Mouse (Mus musculus) adrenal gland, adult 18-20 months (tissue): ENCODE measurements around the gene Ttc37. TPM values are rescaled to one million over a fixed set of nuclear protein-coding genes. Genes with fewer than 3 reads are reported as not detected.

Source experiments
- DNase-seq, 2 experiments: peaks; one replicate each; pipeline ENCODE4 v3.0.0; 2021 to 2022; ENCODE audit warnings: low spot score in 2 of 2
- total RNA-seq, 2 experiments: library from RNA; stranded (reverse); gene quantifications; 1 replicate in 1 of 2; 2 replicates in 1 of 2; pipeline ENCODE4 v1.2.3; 2021

Ttc37 gene
- total RNA-seq, 2 experiments from 2014 or later: 19.7 to 25.7 TPM

- DNase-seq: peak; percentile 40 to 49
Observed at GRCm38 (mm10) chr13:76157099-76157498, 58.6 kb downstream of the Ttc37 start.

- no peak for DNase-seq
Observed at GRCm38 (mm10) chr13:76157508-76157907, 59.0 kb downstream of the Ttc37 start.

- DNase-seq: no peak
Observed at GRCm38 (mm10) chr13:76160587-76160986, 62.1 kb downstream of the Ttc37 start.

GRCm38 (mm10) chr13:76174297-76174696 lies 75.8 kb downstream of the Ttc37 start:
- DNase-seq: no peak

GRCm38 (mm10) chr13:76178700-76179099 lies 80.2 kb downstream of the Ttc37 start:
- DNase-seq: no peak

- DNase-seq: no peak
Observed at GRCm38 (mm10) chr13:76187651-76188050, 89.1 kb downstream of the Ttc37 start.

- DNase-seq: no peak
Observed at GRCm38 (mm10) chr13:76189190-76189589, 90.7 kb downstream of the Ttc37 start.

- DNase-seq: no peak
Observed at GRCm38 (mm10) chr13:76190273-76190672, 91.7 kb downstream of the Ttc37 start.

GRCm38 (mm10) chr13:76194937-76195336 lies 96.4 kb downstream of the Ttc37 start:
- DNase-seq: no peak

- no peak for DNase-seq
Observed at GRCm38 (mm10) chr13:76195431-76196138, 97.1 kb downstream of the Ttc37 start.

- no peak for DNase-seq
Observed at GRCm38 (mm10) chr13:76197297-76197848, 98.8 kb downstream of the Ttc37 start.

- no peak for DNase-seq
Observed at GRCm38 (mm10) chr13:76199943-76200342, 101.4 kb downstream of the Ttc37 start.

GRCm38 (mm10) chr13:76214928-76215327 lies 116.4 kb downstream of the Ttc37 start:
- DNase-seq: no peak

GRCm38 (mm10) chr13:76215397-76215796 lies 116.9 kb downstream of the Ttc37 start:
- DNase-seq: no peak

Other genes starting within 250 kb of the Ttc37 start
- 1 to 10 TPM; 3.2 to 6.0 TPM for gene Rhobtb3, start 154.8 kb upstream of the Ttc37 start, total RNA-seq
- not detected for gene Spata9, start 131.6 kb upstream of the Ttc37 start, total RNA-seq
- gene Rfesd, start 80.0 kb upstream of the Ttc37 start, total RNA-seq: 10 to 100 TPM; 18.9 to 19.2 TPM
- not detected for gene Gpr150, start 41.7 kb upstream of the Ttc37 start, total RNA-seq
- gene Arsk, start 74 bp upstream of the Ttc37 start, total RNA-seq: 10 to 100 TPM in 1 of 2 experiments, 1 to 10 TPM in 1; 7.8 to 10.7 TPM
- gene Fam81b, start 206.3 kb downstream of the Ttc37 start, total RNA-seq: not detected